10 mouse cellular contexts compared by ENCODE assay signal in the genomic region with DNA sequence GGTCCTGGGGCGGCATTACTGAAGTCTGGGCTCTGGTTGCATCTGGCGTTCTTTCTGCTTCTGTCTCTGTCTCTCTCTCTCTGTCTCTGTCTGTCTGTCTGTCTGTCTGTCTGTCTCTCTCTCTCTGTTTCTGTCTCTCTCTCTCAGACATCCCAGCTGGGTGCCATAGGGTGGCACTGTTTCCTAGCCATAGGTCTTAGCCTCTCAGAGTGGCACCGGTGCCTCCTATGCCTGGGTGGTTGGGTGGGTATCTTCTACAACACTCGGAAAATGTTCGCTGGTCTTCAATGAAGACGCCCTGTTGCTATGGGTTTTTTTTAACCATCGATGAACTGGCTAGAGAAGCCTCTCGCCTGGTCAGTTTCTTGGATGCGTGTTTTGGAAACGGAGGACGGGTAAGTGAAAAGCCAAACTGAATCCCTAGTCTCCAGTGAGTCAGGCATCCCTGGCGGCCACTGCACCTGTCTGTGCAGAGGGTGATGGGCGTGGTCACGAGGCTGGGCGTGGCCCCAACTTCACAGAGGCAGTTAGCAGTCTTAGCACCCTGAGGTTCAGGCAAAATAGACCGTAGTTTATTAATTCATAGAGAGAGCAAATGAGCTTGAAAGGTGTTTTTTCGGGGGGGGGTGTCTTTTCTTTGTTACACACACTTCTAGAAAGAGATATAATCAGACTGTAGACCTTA. TPM values are rescaled to one million over a fixed set of nuclear protein-coding genes. Genes with fewer than 3 reads are reported as not detected.
DNase-seq lines count a peak whose midpoint lies in the region; ATAC-seq lines count a peak whose summit lies in the region.
"Had no signal": no experiment of that assay in that cellular context is flagged by ENCODE, and none has a peak within 500 bp of the region (broad histone marks: within the 10 kb centered on the region; RNA-seq: fewer than 3 reads in every experiment).

No protein-coding gene starts in this region.

- no peaks in the 10 kb centered on the region for H3K9me3 ChIP-seq in midbrain, embryonic 15.5 days

- H3K4me3 ChIP-seq in midbrain, embryonic 15.5 days = no peak overlapping the region

- peaks cover 7% of the 10 kb centered on the region for H3K27me3 ChIP-seq in midbrain, embryonic 15.5 days (replicated peaks)

- no peaks in the 10 kb centered on the region for H3K36me3 ChIP-seq in midbrain, embryonic 15.5 days (replicated peaks)

- intact Hi-C loops in heart, postnatal 25 days (cut with DNase I) = loop anchor here (1.0 kb wide), 1 partner anchor 157 kb away; no protein-coding TSS in a partner anchor

- H3K4me1 ChIP-seq in midbrain, embryonic 15.5 days = no peaks in the 10 kb centered on the region

- peak; percentile 37 for DNase-seq in heart, postnatal 4 days
- DNase-seq in heart, postnatal 25 days (ENCODE audit: low spot score) = no peak
- DNase-seq in NIH3T3 (ENCODE audit: low read depth) = peak; percentile 30
- peak; percentile 20 for DNase-seq in kidney, adult 11 months
- no peak for DNase-seq in frontal cortex, adult 2 months (ENCODE audit: extremely low spot score in 1 of 2, low spot score in 1 of 2)
- DNase-seq in layer of hippocampus, postnatal 14 days (ENCODE audit: low spot score in 2 of 2) = no peak
- DNase-seq in left cerebral cortex, adult 11 months (ENCODE audit: low spot score) = no peak
- DNase-seq: gastrocnemius, postnatal 36 days had no signal

- no peak for ATAC-seq in midbrain, embryonic 15.5 days (replicated peaks)

- H3K9ac ChIP-seq in midbrain, embryonic 15.5 days = no peak overlapping the region

- peak overlapping the region; percentile 15; the same call in 1 of the 2 replicates for H3K4me2 ChIP-seq in midbrain, embryonic 15.5 days

- H3K27ac ChIP-seq in midbrain, embryonic 15.5 days = no peak overlapping the region

- whole genome bisulfite sequencing in midbrain, embryonic 15.5 days = 17% methylated on average over 17 of the region's 17 CpGs

RNA-seq across cellular contexts. Expression of a gene that starts 26.5 kb away (rescaled TPM):
- 10 to 100 TPM; 20.6 to 21.5 TPM for total RNA-seq in heart, postnatal 4 days (2021)
- 10 to 100 TPM; 15.1 to 16.5 TPM for total RNA-seq in heart, postnatal 25 days (2021)
- 22.7 and 24.2 TPM in 2 replicates for polyA plus RNA-seq in midbrain, embryonic 15.5 days (2015; fragmentation: Nextera tagmentation; extraction: Ambion mirVana)
- polyA plus RNA-seq in frontal cortex, adult 2 months (2012; rRNA removed) = 45.4 and 49.0 TPM in 2 replicates
- 10 to 100 TPM; 77.1 to 88.8 TPM for total RNA-seq in layer of hippocampus, postnatal 14 days (2021)

RNA-seq across cellular contexts. Expression of a gene that starts 32.5 kb away (rescaled TPM):
- not detected for total RNA-seq in heart, postnatal 4 days (2021)
- total RNA-seq in heart, postnatal 25 days (2021) = not detected
- polyA plus RNA-seq in midbrain, embryonic 15.5 days (2015; fragmentation: Nextera tagmentation; extraction: Ambion mirVana) = 43.5 and 48.8 TPM in 2 replicates
- polyA plus RNA-seq in frontal cortex, adult 2 months (2012; rRNA removed) = 0.08 and 0.44 TPM in 2 replicates
- under 1 TPM in 1 of 2 experiments, not detected in 1; 0.19 TPM for total RNA-seq in layer of hippocampus, postnatal 14 days (2021)
- total RNA-seq: gastrocnemius, postnatal 36 days had no signal
- polyA plus RNA-seq: stomach, embryonic 16.5 days had no signal

RNA-seq across cellular contexts. Expression of a gene that starts 50.5 kb away (rescaled TPM):
- total RNA-seq in heart, postnatal 4 days (2021) = 10 to 100 TPM; 10.8 to 10.9 TPM
- 1 to 10 TPM; 5.0 to 5.3 TPM for total RNA-seq in heart, postnatal 25 days (2021)
- polyA plus RNA-seq in midbrain, embryonic 15.5 days (2015; fragmentation: Nextera tagmentation; extraction: Ambion mirVana) = 16.7 and 17.9 TPM in 2 replicates
- 13.6 and 14.7 TPM in 2 replicates for polyA plus RNA-seq in frontal cortex, adult 2 months (2012; rRNA removed)
- total RNA-seq in layer of hippocampus, postnatal 14 days (2021) = 10 to 100 TPM; 14.6 to 14.7 TPM

Comparison
In these comparisons a context has a peak if more than half of its experiments do, and no peak if none do; other contexts are left out.
1. DNase-seq: peak in heart, postnatal 4 days (single experiment), NIH3T3 (single experiment) and kidney, adult 11 months (single experiment); none in heart, postnatal 25 days (single experiment), frontal cortex, adult 2 months (0 of 2), layer of hippocampus, postnatal 14 days (0 of 2) and left cerebral cortex, adult 11 months (single experiment).